Mouse (Mus musculus): ENCODE measurements around the gene Cacna1c.
A peak's percentile ranks its signal among the peaks of the same experiment; 100 is the strongest.

The Cacna1c gene

GRCm38 (mm10) chr6:118819657-118820056 lies 376.6 kb downstream of the Cacna1c start:
- no peak for DNase-seq (ENCODE audit: low spot score in 2 of 2)

DNA sequence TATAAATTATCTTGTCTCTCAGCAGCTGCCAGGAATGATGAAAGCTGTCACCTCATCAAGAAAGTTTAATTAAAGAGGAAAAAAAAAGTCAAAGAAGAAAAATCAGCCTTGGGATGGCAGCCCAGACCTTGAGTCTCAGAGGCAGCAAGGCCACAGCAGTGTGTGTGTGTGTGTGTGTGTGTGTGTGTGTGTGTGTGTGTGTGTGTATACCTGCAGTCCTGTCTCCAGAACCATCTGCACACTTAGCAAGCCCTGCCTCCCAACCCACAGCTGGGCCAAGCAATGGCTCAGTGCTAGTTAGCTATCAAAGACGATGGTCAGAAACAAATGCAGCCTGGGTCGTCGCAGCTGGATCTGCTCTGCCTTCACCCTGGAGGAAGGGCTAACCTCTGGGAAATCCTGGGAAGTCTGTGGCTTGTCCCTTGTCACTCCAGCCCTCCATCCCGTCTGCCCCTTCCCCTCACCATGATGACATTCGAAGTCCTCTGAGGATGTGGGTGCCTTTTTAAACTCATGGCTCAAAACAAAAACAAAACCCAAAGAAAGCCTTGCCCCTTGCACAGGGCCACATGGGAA lies 378.2 kb downstream of the Cacna1c start:
- no peak for DNase-seq (ENCODE audit: low spot score in 2 of 2)

DNA sequence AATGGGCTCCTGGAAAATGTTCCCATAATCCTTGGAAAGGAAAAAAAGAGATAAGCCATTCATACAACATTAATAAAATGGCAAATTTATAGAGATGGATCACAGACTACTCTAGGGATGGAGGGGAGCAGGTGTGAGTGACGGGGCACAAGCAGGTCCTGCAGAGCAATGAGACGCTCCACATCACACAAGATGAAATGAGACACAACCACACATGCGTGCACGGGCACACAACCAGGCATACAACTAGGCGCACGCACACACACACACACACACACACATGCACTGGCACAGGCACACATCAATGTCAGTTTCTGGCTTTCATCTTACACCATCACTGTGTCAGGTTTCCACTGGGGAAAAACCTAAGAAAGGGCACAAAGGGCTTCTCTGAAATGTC lies 380.0 kb downstream of the Cacna1c start:
- DNase-seq (ENCODE audit: low spot score in 2 of 2): no peak

DNA sequence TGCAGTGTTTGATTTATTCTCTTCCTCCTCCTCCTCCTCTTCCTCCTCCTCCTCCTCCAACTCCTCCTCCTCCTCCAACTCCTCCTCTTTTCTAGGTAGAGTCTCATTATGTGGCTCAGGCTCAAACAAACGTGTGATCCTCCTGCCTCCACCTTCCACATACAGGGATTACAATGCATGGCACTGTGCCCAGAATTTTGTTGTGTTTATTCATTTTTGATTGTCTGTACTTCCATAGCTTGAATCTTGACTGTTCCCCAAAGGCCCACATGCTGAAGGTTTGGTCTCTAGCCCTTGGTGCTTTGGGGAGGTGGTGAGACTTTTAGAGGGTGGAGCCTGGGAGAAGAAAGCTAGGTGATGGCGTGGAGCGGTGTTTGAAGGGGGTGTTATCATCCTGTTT lies 383.7 kb downstream of the Cacna1c start:
- DNase-seq (ENCODE audit: low spot score in 2 of 2): no peak

DNA sequence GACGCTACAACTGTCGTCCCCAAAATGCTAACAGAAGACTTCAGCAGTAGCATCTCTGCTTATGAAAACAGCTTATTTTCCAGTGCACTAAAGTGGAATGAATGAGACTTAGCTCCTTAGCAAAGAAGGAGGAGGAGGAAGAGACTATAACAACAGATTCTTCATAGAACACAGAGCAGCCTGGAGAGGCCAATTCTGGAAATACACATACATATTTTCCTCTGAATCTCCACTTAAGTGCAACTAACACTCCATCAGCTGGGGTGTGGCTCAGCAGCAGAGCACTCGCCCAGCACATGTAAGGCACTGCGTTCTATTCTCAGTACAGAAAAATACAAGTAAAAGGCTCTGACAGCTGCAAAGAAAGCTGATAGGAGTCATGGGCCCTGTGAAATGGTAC lies 384.2 kb downstream of the Cacna1c start:
- DNase-seq (ENCODE audit: low spot score in 2 of 2): no peak

- DNase-seq (ENCODE audit: low spot score in 2 of 2): no peak
These were observed 385.4 kb downstream of the Cacna1c start for GRCm38 (mm10) chr6:118810834-118811233.

DNA sequence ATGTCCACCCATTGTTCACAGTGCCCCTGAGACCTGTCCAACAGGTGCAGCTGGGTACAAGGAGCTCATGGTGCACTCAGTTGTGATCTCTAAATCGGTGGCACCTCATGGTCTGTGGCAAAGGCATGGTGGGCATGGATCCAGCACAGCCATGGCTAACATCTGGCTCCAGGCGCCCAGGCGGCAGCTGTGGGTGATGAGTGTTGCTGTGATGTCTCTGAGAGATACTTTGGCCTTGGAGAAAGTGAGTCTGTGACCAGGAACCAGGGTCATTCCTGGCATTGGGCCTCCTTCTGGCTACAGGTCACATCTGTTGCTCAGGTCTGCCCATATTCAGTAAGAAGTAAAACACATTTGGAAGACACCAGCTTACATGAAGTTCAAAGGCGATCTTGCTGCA lies 391.1 kb downstream of the Cacna1c start:
- no peak for DNase-seq (ENCODE audit: low spot score in 2 of 2)

GRCm38 (mm10) chr6:118802286-118802685 lies 393.9 kb downstream of the Cacna1c start:
- no peak for DNase-seq (ENCODE audit: low spot score in 2 of 2)

GRCm38 (mm10) chr6:118796393-118796792 lies 399.8 kb downstream of the Cacna1c start:
- DNase-seq (ENCODE audit: low spot score in 2 of 2): no peak

DNA sequence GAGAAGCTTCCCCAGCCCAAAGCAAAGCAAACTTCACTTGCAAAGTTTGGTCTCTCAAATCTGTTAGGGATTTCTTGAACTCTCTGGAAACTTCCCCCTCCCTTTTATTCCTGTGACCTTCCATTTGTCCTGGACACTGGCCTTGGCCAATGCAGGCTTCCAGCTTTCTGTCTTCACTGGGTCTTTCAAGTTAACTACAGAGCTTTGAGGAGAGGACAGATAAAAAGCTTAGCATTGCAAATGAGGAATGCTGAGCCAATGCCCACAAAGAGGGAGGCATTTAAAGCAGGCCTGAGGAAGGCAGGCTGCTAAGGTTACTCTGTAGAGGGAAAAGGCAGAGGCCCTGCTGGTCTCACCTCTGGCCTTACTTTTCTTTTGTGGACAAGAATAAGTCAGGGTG lies 400.5 kb downstream of the Cacna1c start:
- no peak for DNase-seq (ENCODE audit: low spot score in 2 of 2)

DNA sequence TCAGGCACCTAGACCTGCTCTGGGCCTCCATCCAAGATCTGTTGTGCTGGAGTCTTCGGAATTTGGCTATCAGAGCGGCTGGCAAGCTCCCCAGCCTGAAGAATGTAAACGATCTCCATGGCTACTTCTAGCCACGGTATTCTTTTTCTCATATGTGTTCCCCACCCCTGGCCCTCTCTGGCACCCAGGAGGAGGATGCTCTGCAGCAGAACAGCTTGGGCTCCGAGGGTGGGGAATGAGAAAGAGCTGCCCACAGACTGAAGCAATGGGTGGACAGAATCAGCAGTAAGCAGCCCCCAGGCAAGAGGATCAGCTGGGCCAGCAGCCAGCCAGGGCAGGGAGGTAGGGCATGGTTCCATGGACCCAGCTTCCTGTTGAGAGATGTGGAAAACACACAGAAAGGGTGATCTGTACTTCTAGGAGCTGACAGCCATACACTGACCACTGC lies 404.3 kb downstream of the Cacna1c start:
- peak; percentile 31 to 40 for DNase-seq (ENCODE audit: low spot score in 2 of 2)

- DNase-seq (ENCODE audit: low spot score in 2 of 2): no peak
These were observed 408.3 kb downstream of the Cacna1c start for GRCm38 (mm10) chr6:118787933-118788332.

- no peak for DNase-seq (ENCODE audit: low spot score in 2 of 2)
These were observed 415.9 kb downstream of the Cacna1c start for GRCm38 (mm10) chr6:118780280-118780679.

DNA sequence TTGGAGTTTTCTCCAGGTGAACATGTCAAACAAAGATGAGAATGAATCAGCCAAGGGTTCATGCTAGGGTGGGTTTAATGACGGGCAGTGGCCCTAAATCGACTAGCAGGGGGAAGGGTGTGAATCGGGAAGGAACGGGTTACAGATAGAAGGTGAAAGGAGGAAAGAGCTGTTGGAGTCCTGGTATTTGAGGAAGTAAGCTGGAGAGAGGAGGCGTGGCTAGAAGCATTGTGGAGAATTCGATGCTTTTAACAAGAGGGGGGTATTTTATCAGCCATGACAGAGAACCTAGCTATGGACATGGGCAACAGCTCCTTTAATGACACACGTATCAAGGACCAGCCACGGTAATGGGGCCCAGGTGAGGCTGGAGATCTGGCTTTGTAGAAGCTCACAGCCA lies 417.0 kb downstream of the Cacna1c start:
- DNase-seq (ENCODE audit: low spot score in 2 of 2): no peak

DNA sequence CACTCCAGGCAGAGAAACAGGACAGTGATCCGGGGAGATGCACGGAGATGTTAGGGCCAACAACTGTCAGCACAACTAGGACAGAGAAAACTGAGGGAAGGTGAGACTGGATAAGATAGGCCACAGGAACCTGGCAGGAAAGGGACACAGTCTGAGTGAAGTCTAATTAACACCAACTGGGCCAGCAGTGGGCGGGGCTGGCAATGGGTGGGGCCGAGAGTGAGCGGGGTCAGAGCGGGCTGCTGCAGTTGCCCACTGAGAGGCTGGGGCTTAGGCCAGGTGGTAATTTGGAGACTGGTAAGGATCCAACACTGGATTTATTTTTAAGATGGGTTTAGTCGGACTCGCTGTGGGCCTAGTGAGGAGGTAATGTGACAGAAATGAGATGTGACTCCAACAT lies 418.8 kb downstream of the Cacna1c start:
- no peak for DNase-seq (ENCODE audit: low spot score in 2 of 2)

DNA sequence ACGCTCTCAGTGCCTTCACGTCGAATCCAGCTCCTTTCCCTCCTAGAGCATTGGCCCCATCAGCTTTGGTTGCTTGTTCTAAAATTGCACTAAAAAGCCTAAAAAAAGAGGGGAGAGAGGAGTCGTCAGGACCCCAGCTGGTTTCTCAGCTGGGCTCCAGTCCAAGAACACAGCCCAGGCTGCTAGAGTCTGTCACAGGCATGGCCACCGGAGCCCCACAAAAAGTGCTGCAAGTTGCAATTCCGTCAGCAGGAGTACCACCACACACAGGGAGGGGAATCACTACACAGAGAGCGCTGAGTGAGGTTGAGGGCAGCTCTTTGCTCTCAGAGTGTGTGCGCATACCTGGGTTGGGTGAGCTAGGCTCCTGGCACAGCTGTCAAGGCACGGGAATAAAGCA lies 419.8 kb downstream of the Cacna1c start:
- no peak for DNase-seq (ENCODE audit: low spot score in 2 of 2)

- no peak for DNase-seq (ENCODE audit: low spot score in 2 of 2)
These were observed 423.6 kb downstream of the Cacna1c start for GRCm38 (mm10) chr6:118772581-118772980.

GRCm38 (mm10) chr6:118771121-118771520 lies 425.1 kb downstream of the Cacna1c start:
- DNase-seq (ENCODE audit: low spot score in 2 of 2): no peak

- DNase-seq (ENCODE audit: low spot score in 2 of 2): no peak
These were observed 425.8 kb downstream of the Cacna1c start for GRCm38 (mm10) chr6:118770396-118770795.

- DNase-seq (ENCODE audit: low spot score in 2 of 2): no peak
These were observed 426.4 kb downstream of the Cacna1c start for GRCm38 (mm10) chr6:118769792-118770191.

DNA sequence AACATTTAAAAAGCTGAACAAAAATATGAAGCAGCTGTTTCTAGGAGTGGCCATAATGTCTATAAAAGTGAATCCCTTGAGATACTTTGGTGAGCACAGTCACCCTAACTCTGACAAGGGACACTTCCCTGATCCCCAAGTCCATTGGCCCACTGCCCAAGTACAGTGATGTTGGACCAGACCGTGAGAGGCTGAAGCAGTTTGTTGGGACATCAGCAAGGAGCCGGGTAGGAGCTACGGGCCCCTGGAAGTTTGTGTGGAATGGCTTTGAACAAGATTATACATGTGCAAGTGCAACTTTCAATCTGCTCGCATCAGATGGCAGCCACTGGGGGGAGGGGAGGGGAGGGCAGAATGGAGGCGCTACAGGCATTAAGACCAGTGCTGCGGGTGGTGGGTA lies 428.5 kb downstream of the Cacna1c start:
- DNase-seq (ENCODE audit: low spot score in 2 of 2): no peak

DNA sequence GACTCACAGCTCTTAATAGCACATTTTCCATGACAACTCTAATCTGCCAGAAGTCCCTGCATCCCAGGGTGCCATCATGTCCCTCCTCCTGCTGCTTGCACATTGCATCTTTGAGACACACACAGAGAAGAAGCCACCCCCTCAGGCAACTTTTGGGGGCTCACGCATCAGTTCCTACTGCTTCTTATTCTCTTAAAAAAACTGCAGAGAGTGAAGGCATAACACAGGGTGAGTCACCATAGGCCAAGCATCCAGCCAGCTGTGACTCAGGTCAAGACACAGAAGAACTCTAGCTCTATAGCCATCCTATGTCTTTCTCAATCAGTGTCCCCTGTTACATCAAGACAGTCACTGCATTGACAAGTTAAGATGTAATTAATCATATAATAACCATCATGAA lies 431.0 kb downstream of the Cacna1c start:
- no peak for DNase-seq (ENCODE audit: low spot score in 2 of 2)

DNA sequence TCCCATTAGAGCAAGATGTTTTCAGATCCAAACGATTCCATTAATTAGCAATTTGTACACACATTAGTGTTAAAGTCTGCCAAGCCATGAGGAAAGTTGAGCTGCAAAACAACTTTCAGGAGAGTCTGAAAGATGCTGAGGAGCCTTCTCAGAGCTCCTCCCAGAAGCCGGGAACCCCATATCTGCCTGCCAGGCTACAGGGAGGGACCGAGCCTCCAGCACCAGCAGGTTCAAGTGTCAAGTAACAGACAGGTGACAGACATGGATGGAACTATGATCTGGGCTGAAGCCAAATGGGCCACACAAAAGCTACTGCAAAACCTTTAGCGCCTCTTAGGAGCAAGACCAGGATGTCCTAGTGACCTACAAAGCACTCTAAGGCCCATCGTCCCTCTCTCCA lies 437.2 kb downstream of the Cacna1c start:
- no peak for DNase-seq (ENCODE audit: low spot score in 2 of 2)

DNA sequence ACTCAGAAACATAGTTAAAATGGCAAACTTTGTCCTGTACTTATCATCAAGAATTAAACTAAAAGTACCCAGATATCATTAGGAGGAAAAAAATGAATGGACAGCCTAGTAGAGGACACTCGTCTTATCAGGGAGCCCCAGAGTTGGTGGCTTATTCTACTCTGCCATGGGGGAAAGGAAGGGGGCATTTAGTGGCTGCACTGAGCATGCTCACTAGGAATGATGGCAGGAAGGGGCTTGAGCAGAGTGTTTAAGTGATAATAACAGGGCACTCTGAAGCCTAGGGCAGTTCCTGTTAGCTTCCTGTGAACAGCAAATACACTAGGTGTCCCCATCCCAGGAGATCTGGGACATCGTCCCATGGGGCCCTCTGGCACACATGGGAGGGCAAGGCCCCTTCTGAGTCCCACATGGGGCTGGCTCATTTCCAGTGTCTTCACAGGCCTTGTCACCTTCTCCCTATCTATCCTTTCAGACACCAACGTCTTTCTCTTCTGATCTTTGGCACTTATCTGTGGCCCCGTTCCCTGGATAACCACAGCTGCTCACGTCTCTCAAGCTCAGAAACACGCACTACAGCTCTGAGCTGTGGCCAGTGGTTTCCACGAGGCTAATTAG lies 437.8 kb downstream of the Cacna1c start:
- no peak for DNase-seq (ENCODE audit: low spot score in 2 of 2)
